ENCODE assay signal across 15 mouse cellular contexts in genomic region chr2:144410603-144411002, GRCm38 (mm10). TPM values are rescaled to one million over a fixed set of nuclear protein-coding genes. Genes with fewer than 3 reads are reported as not detected.
A peak's percentile ranks its signal among the peaks of the same experiment; 100 is the strongest.
DNase-seq lines count a peak whose midpoint lies in the region; ATAC-seq and TF ChIP-seq lines count a peak whose summit lies in the region.
"Had no signal": no experiment of that assay in that cellular context is flagged by ENCODE, and none has a peak within 500 bp of the region (broad histone marks: within the 10 kb centered on the region; RNA-seq: fewer than 3 reads in every experiment).

No protein-coding gene starts in this region.

- no peak overlapping the region for H3K27ac ChIP-seq in lung, embryonic 14.5 days (ENCODE audit: low read depth)
- no peak overlapping the region for H3K27ac ChIP-seq in midbrain, embryonic 10.5 days (replicated peaks)
- H3K27ac ChIP-seq: heart, embryonic 13.5 days had no signal

- no peaks in the 10 kb centered on the region for H3K27me3 ChIP-seq in lung, embryonic 14.5 days (ENCODE audit: insufficient read depth, low read length)
- no peaks in the 10 kb centered on the region for H3K27me3 ChIP-seq in midbrain, embryonic 10.5 days (ENCODE audit: low read depth, poor library complexity, severe bottlenecking)
- H3K27me3 ChIP-seq: heart, embryonic 13.5 days had no signal

- H3K4me1 ChIP-seq in lung, embryonic 14.5 days (ENCODE audit: insufficient read depth), result no peaks in the 10 kb centered on the region
- H3K4me1 ChIP-seq in midbrain, embryonic 10.5 days, result no peaks in the 10 kb centered on the region
- H3K4me1 ChIP-seq: heart, embryonic 13.5 days had no signal

- no peak overlapping the region for H3K4me3 ChIP-seq in lung, embryonic 14.5 days (ENCODE audit: low read depth, low read length)
- H3K4me3 ChIP-seq in midbrain, embryonic 10.5 days, result no peak overlapping the region
- H3K4me3 ChIP-seq: heart, embryonic 13.5 days had no signal

- WGBS in lung, embryonic 14.5 days, result 70% methylated on average over 3 of the region's 3 CpGs
- 98% methylated on average over 3 of the region's 3 CpGs for WGBS in midbrain, embryonic 10.5 days

- no peak overlapping the region for H3K9ac ChIP-seq in lung, embryonic 14.5 days
- H3K9ac ChIP-seq: heart, embryonic 13.5 days had no signal

- ATAC-seq in lung, embryonic 14.5 days (ENCODE audit: insufficient read depth), result no peak

- H3K9me3 ChIP-seq in lung, embryonic 14.5 days (ENCODE audit: low read depth, low read length), result no peaks in the 10 kb centered on the region
- H3K9me3 ChIP-seq in midbrain, embryonic 10.5 days (replicated peaks), result no peaks in the 10 kb centered on the region
- H3K9me3 ChIP-seq: heart, embryonic 13.5 days had no signal

- DNase-seq in cerebellum, postnatal 10 days, result peak; percentile 71 to 75
- DNase-seq in cerebellum, adult 9-10 months, result no peak
- peak; percentile 6 for DNase-seq in lung, embryonic 14.5 days
- DNase-seq in lung, postnatal 36 days, result no peak
- peak; percentile 52 to 54 for DNase-seq in layer of hippocampus, adult 8-10 months (ENCODE audit: low spot score in 2 of 2)
- peak; percentile 59 for DNase-seq in right cerebral cortex, postnatal 25 days
- no peak for DNase-seq in midbrain, embryonic 10.5 days (ENCODE audit: low spot score)
- no peak for DNase-seq in ovary, postnatal 36 days (ENCODE audit: low spot score)
- DNase-seq: adrenal gland, postnatal 36 days; kidney, postnatal 4 days; spleen, adult 18-20 months; thymus, postnatal 25 days had no signal

- no peak for TF ChIP-seq CTCF in lung, embryonic 14.5 days (IDR thresholded peaks at IDR 0.05; ENCODE audit: low read depth)

- H3K36me3 ChIP-seq in lung, embryonic 14.5 days (ENCODE audit: insufficient read depth), result peaks cover 42% of the 10 kb centered on the region
- H3K36me3 ChIP-seq in midbrain, embryonic 10.5 days, result peaks cover 71% of the 10 kb centered on the region

- no peak overlapping the region for H3K4me2 ChIP-seq in lung, embryonic 14.5 days
- H3K4me2 ChIP-seq: heart, embryonic 13.5 days had no signal

RNA-seq across cellular contexts. Expression of gene Pet117, which starts 41.8 kb away (rescaled TPM):
- 0.80 and 1.4 TPM in 2 replicates for polyA plus RNA-seq in lung, embryonic 14.5 days (2014; fragmentation: Nextera tagmentation; extraction: Ambion mirVana)
- 10 to 100 TPM in 2 of 4 experiments, 1 to 10 TPM in 2; 6.6 to 12.0 (median 10.4) TPM for total RNA-seq in layer of hippocampus, adult 8-10 months (2022)
- polyA plus RNA-seq in midbrain, embryonic 10.5 days (2016; fragmentation: Nextera tagmentation; extraction: Ambion mirVana), result not detected in 2 replicates
- total RNA-seq: liver, adult 2 months; megakaryocyte progenitor cell, adult 5-6 weeks had no signal
- polyA plus RNA-seq: liver, adult 2 months had no signal

RNA-seq across cellular contexts. Expression of gene Kat14, which starts 41.8 kb away (rescaled TPM):
- 40.1 and 43.7 TPM in 2 replicates for polyA plus RNA-seq in lung, embryonic 14.5 days (2014; fragmentation: Nextera tagmentation; extraction: Ambion mirVana)
- total RNA-seq in layer of hippocampus, adult 8-10 months (2022), result 10 to 100 TPM; 32.0 to 33.9 (median 32.8) TPM
- 58.9 and 60.1 TPM in 2 replicates for polyA plus RNA-seq in midbrain, embryonic 10.5 days (2016; fragmentation: Nextera tagmentation; extraction: Ambion mirVana)

Comparison
In these comparisons a context has a peak if more than half of its experiments do, and no peak if none do; other contexts are left out.
1. DNase-seq: peak in cerebellum, postnatal 10 days (2 of 2), lung, embryonic 14.5 days (single experiment), layer of hippocampus, adult 8-10 months (2 of 2) and right cerebral cortex, postnatal 25 days (single experiment); none in cerebellum, adult 9-10 months (single experiment), lung, postnatal 36 days (single experiment), midbrain, embryonic 10.5 days (single experiment) and ovary, postnatal 36 days (single experiment).